Mouse (Mus musculus) liver, embryonic 11.5 days (tissue): ENCODE measurements at regions not wholly inside any gene's neighbourhood (a gene's known extent, or its start where the extent isn't known, plus 50 kb on each side); places are given as distances from the start of the nearest gene placed in this dataset.

ENCODE experiments used
- ATAC-seq: fragments of 200-750 bp; cut with Nextera tagmentation; replicated peaks from 2 replicates; pipeline ENCODE4 v1.8.0; 2017; ENCODE audit warnings: moderate number of reproducible peaks, mild to moderate bottlenecking, moderate TSS enrichment, moderate library complexity; ENCODE audit not compliant: low FRiP score
- DNase-seq: peaks from one replicate; pipeline ENCODE4 v3.0.0-alpha.2; 2017; ENCODE audit warnings: low spot score
- H3K27ac ChIP-seq: fragments of 300-500 bp; sonication (generic); 2 replicates; pipeline ENCODE4 v1.5.1; 2014; ENCODE audit warnings: mild to moderate bottlenecking, low read depth, low read length, control low read depth
- H3K27me3 ChIP-seq: fragments of 300-500 bp; sonication (generic); replicated peaks from 2 replicates; pipeline ENCODE4 v1.6.1; 2014; ENCODE audit warnings: low read length, mixed read lengths; ENCODE audit not compliant: control insufficient read depth, insufficient read depth
- H3K36me3 ChIP-seq: fragments of 300-500 bp; sonication (generic); 2 replicates; pipeline ENCODE4 v1.6.1; 2014; ENCODE audit warnings: mild to moderate bottlenecking, low read length, moderate library complexity, mixed read lengths; ENCODE audit not compliant: control insufficient read depth, insufficient read depth
- H3K4me1 ChIP-seq: fragments of 300-500 bp; sonication (generic); replicated peaks from 2 replicates; pipeline ENCODE4 v1.6.1; 2014; ENCODE audit warnings: low read length, mixed read lengths; ENCODE audit not compliant: control insufficient read depth, insufficient read depth
- H3K4me2 ChIP-seq: fragments of 300-500 bp; sonication (generic); 2 replicates; pipeline ENCODE4 v1.6.1; 2014; ENCODE audit warnings: mild to moderate bottlenecking, control low read depth, moderate library complexity
- H3K4me3 ChIP-seq: fragments of 300-500 bp; sonication (generic); 2 replicates; pipeline ENCODE4 v1.5.1; 2014; ENCODE audit warnings: low read depth, low read length, control low read depth
- H3K9ac ChIP-seq: fragments of 300-500 bp; sonication (generic); 2 replicates; pipeline ENCODE4 v1.6.1; 2014; ENCODE audit warnings: low read depth, low read length, control low read depth
- H3K9me3 ChIP-seq: fragments of 300-500 bp; sonication (generic); 2 replicates; pipeline ENCODE4 v1.6.1; 2016; ENCODE audit warnings: low read length, inconsistent platforms, mixed read lengths; ENCODE audit not compliant: control insufficient read depth
- WGBS: fragments of 180-500 bp; shearing (Covaris S2); extraction: QIAGEN DNeasy Blood & Tissue Kit; methylation state at CpG from one replicate; pipeline ENCODE4 v1.1.7; 2014; 5-methylcytosine and 5-hydroxymethylcytosine counted together

GRCm38 (mm10) chr10:126555080-126555479 is 346.1 kb downstream of the Atp23 start:
- Histone ChIP-seq H3K4me2 (no peak overlapping the region), H3K4me1 (no peaks in the 10 kb centered on the region), H3K9ac (no peak overlapping the region), H3K36me3 (no peaks in the 10 kb centered on the region), H3K27ac (no peak overlapping the region), H3K27me3 (no peaks in the 10 kb centered on the region), H3K4me3 (no peak overlapping the region), H3K9me3 (0 out of 2 replicates have a peak, but pooled peaks cover 1% of the 10 kb centered on the region)
- DNase-seq (no peak), ATAC-seq (no peak)
- WGBS, result 84% methylated on average over 7 of the region's 7 CpGs

DNA sequence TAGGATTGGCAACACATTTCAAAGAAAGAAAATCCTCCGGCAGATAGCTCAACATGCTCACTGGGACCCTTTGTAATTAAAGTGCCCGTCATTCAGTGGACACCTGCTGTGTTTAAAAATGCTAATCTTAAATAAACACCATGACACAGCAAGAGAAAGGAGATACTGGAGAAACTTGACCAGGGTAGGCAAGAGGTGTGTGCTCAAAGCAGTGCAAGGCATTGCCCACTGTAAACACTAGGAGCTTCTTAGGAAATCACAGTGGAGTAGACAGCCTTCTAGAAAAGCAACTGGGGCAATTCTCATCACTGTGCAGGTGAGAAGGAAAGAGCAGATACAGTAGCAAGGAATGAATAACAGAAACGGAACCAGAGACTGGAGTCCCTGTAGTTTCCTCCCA is 369.2 kb downstream of the Atp23 start:
- no peak for ATAC-seq
- no peaks in the 10 kb centered on the region for H3K36me3 ChIP-seq
- H3K9ac ChIP-seq, result no peak overlapping the region
- no peak for DNase-seq
- H3K27ac ChIP-seq, result no peak overlapping the region
- no peaks in the 10 kb centered on the region; the same call in 1 of the 2 replicates for H3K4me1 ChIP-seq
- H3K9me3 ChIP-seq, result no peaks in the 10 kb centered on the region
- no peaks in the 10 kb centered on the region for H3K27me3 ChIP-seq
- 56% methylated on average over 3 of the region's 3 CpGs for WGBS
- no peak overlapping the region for H3K4me3 ChIP-seq
- H3K4me2 ChIP-seq, result no peak overlapping the region

- H3K27ac ChIP-seq, result no peak overlapping the region
- H3K36me3 ChIP-seq, result no peaks in the 10 kb centered on the region
- H3K4me2 ChIP-seq, result no peak overlapping the region
- no peak for DNase-seq
- H3K9me3 ChIP-seq, result no peaks in the 10 kb centered on the region
- H3K9ac ChIP-seq, result no peak overlapping the region
- no peaks in the 10 kb centered on the region for H3K27me3 ChIP-seq
- WGBS, result 69% methylated on average over 1 of the region's 1 CpGs
- no peak for ATAC-seq
- H3K4me3 ChIP-seq, result no peak overlapping the region
- H3K4me1 ChIP-seq, result no peaks in the 10 kb centered on the region; the same call in 1 of the 2 replicates
Observed at GRCm38 (mm10) chr10:126531368-126531767, 369.8 kb downstream of the Atp23 start.

- Histone ChIP-seq H3K36me3 (no peaks in the 10 kb centered on the region), H3K27me3 (no peaks in the 10 kb centered on the region), H3K4me3 (no peak overlapping the region), H3K27ac (no peak overlapping the region), H3K9ac (no peak overlapping the region), H3K4me2 (no peak overlapping the region), H3K9me3 (no peaks in the 10 kb centered on the region), H3K4me1 (no peaks in the 10 kb centered on the region)
- 91% methylated on average over 2 of the region's 2 CpGs for WGBS
- DNase-seq (no peak), ATAC-seq (no peak)
Observed at GRCm38 (mm10) chr10:126528801-126529200, 372.4 kb downstream of the Atp23 start.

GRCm38 (mm10) chr10:126526186-126526585 is 375.0 kb downstream of the Atp23 start:
- ATAC-seq, result no peak

DNA sequence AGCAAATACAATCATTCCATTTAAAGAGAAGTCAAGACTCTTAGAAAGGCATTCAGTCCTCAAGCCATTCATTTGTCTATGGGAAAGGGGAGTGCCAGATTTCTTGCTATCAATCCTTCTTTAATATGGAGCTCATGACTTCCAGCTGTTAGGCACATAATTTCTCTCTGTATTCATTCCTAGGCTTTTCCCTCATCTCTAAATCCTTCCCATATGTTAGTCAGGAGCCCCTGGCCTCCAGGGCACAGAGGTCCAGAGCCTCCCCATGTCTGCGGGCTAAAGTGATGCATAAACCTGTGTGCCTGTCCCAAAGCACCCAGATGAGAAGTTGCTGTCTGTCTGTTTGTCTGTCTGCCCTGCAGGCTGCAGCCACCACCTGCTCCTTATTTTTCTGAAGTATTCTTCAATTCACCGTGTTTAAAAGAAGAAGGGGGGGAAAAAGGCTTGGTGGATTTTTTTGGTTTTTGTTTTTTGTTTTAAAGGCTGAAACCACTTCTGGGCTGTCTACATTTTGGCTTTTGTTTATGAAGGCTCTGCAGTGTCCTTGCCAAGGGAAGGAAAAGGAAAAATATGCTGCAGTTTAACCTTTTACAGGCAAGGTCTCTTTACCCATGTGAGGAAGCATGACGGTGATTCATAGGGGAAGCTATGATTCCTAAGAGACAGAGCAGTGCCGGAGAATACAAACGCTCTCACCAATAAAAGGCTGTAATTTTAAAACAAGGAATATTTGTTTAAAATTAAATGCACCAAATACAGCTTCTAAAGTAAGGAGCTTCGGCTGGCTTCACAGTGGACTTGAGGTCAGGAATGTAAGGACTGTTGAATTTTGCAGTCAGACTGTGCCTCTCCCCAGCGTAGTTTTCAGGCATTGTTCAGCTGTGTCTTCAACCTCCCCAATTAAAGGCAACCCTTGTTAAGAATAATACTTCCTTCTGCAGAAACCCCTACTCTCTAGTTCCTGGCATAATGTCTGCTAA is 379.0 kb downstream of the Atp23 start:
- Histone ChIP-seq H3K4me1 (no peaks in the 10 kb centered on the region), H3K4me2 (no peak overlapping the region), H3K4me3 (no peak overlapping the region), H3K27ac (no peak overlapping the region), H3K9ac (no peak overlapping the region), H3K36me3 (no peaks in the 10 kb centered on the region), H3K9me3 (no peaks in the 10 kb centered on the region), H3K27me3 (no peaks in the 10 kb centered on the region)
- ATAC-seq (no peak), DNase-seq (no peak)
- 66% methylated on average over 7 of the region's 7 CpGs for WGBS

More at GRCm38 (mm10) chr10:126526186-126526585, 375.0 kb downstream of the Atp23 start:
- Histone ChIP-seq H3K4me3 (no peak overlapping the region), H3K27me3 (no peaks in the 10 kb centered on the region), H3K4me1 (no peaks in the 10 kb centered on the region), H3K9me3 (no peaks in the 10 kb centered on the region), H3K9ac (no peak overlapping the region), H3K27ac (no peak overlapping the region), H3K36me3 (no peaks in the 10 kb centered on the region), H3K4me2 (no peak overlapping the region)
- 60% methylated on average over 5 of the region's 5 CpGs for WGBS
- no peak for DNase-seq

DNA sequence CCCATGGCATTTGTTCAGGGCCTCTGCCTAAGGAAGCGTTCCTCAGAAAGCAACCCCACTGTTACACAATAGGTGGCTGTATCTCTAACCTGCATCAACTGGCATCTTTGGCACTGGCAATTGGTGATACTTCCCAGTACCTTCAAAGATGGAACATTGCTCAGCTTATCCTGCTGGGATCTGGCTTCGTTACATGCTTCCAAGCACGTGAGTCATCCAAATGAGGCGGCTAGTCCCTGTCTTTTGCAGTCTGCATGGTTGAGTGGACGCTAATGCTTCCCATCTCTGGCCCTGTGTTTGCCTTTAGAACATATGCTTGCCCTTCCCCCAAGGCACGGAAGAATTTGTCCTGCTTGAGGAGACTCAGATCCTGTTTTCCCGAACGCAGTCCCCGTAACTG is 380.2 kb downstream of the Atp23 start:
- Histone ChIP-seq H3K4me2 (no peak overlapping the region), H3K36me3 (no peaks in the 10 kb centered on the region), H3K4me1 (no peaks in the 10 kb centered on the region), H3K27ac (no peak overlapping the region), H3K27me3 (no peaks in the 10 kb centered on the region), H3K9me3 (no peaks in the 10 kb centered on the region), H3K4me3 (no peak overlapping the region), H3K9ac (no peak overlapping the region)
- DNase-seq (no peak), ATAC-seq (no peak)
- WGBS, result 82% methylated on average over 9 of the region's 9 CpGs

DNA sequence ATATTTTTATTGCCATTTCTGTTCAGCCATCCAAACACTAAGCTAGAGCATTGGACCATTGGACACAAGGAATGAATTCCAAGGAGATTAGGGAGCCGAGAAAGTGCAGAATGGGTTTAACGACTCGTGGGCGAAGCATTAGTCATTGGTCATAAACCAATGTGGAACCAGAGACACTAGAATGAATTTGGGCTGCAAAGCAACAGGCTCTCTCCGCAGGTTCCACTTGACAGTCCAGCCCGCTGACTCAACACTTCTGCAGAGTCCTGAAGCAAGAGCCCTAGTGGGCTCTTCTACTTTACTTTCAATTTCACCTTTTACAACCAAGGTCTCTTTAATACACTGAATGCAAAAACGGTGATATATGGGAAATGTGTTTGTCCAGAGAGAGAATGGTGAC is 388.0 kb downstream of the Atp23 start:
- H3K27ac ChIP-seq, result no peak overlapping the region
- WGBS, result 85% methylated on average over 7 of the region's 7 CpGs

DNA sequence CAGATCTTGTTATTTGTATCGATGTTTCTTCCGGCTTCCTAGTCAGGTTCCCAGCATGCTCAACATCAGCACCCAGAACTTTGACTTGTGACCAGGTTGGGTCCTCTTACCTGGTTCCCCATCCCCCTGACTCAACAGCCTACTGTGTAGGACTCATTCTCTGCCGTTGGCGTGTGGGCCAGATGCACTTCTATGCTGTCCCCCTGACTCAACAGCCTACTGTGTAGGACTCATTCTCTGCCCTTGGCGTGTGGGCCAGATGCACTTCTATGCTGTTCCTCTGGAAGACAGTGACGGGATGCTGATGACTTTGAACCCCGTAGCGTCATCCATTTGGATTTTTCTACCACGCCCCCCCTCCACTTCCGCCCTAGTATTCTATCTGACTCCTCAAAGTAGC is 389.6 kb downstream of the Atp23 start:
- H3K4me3 ChIP-seq, result no peak overlapping the region
- ATAC-seq (no peak), DNase-seq (no peak)
- H3K4me1 ChIP-seq, result no peaks in the 10 kb centered on the region
- no peaks in the 10 kb centered on the region for H3K9me3 ChIP-seq
- no peaks in the 10 kb centered on the region for H3K27me3 ChIP-seq
- H3K9ac ChIP-seq, result no peak overlapping the region
- 86% methylated on average over 10 of the region's 10 CpGs for WGBS
- no peaks in the 10 kb centered on the region for H3K36me3 ChIP-seq
- no peak overlapping the region for H3K4me2 ChIP-seq
- H3K27ac ChIP-seq, result no peak overlapping the region

More for the DNA sequence above, 388.0 kb downstream of the Atp23 start:
- H3K4me3 ChIP-seq, result no peak overlapping the region
- H3K4me1 ChIP-seq, result no peaks in the 10 kb centered on the region
- no peaks in the 10 kb centered on the region for H3K27me3 ChIP-seq
- ATAC-seq, result no peak
- no peak overlapping the region for H3K4me2 ChIP-seq
- H3K36me3 ChIP-seq, result no peaks in the 10 kb centered on the region
- no peak overlapping the region for H3K9ac ChIP-seq
- no peaks in the 10 kb centered on the region for H3K9me3 ChIP-seq
- DNase-seq, result no peak
